Mouse (Mus musculus) MEL (cell line): Measurements from ENCODE around the gene Hoxb2. TPM values are rescaled to one million over a fixed set of nuclear protein-coding genes. Genes with fewer than 3 reads are reported as not detected.

Source experiments
- DNase-seq: peaks from one replicate; pipeline ENCODE4 v3.0.0; 2011; ENCODE audit warnings: low read depth, low spot score
- H3K27ac ChIP-seq: 2 replicates; pipeline ENCODE4 v1.5.1; 2012; ENCODE audit warnings: low read depth, mild to moderate bottlenecking, control low read depth, low read length, moderate library complexity; ENCODE audit not compliant: control insufficient read depth
- H3K27me3 ChIP-seq, 2 experiments: fragments of 150-350 bp in 1 of 2; sonication (generic) in 1 of 2; 2 replicates each; pipeline ENCODE4 v1.6.1; 2012; ENCODE audit warnings: low read length in 2 of 2, mild to moderate bottlenecking in 2 of 2, improper control_type of control experiment in 1 of 2, moderate library complexity in 1 of 2; ENCODE audit not compliant: insufficient read depth in 2 of 2, control insufficient read depth in 1 of 2
- H3K36me3 ChIP-seq, 2 experiments: 2 replicates each; pipeline ENCODE4 v1.6.1; 2012 to 2014; ENCODE audit warnings: low read length in 2 of 2, improper control_type of control experiment in 1 of 2, inconsistent platforms in 1 of 2, mild to moderate bottlenecking in 1 of 2; ENCODE audit not compliant: insufficient read depth in 2 of 2, control insufficient read depth in 1 of 2
- H3K4me1 ChIP-seq, 2 experiments: fragments of 150-350 bp in 1 of 2; sonication (generic) in 1 of 2; 2 replicates each; pipeline ENCODE4 v1.6.1; 2012; ENCODE audit warnings: low read length in 2 of 2, improper control_type of control experiment in 1 of 2, mild to moderate bottlenecking in 1 of 2; ENCODE audit not compliant: insufficient read depth in 2 of 2, control insufficient read depth in 1 of 2
- H3K4me3 ChIP-seq, 2 experiments: fragments of 150-350 bp in 1 of 2; sonication (generic) in 1 of 2; 2 replicates each; pipeline ENCODE4 v1.5.1; 2012; ENCODE audit warnings: low read depth in 2 of 2, low read length in 2 of 2, mild to moderate bottlenecking in 2 of 2, moderate library complexity in 2 of 2, control low read depth in 1 of 2, improper control_type of control experiment in 1 of 2; ENCODE audit not compliant: control insufficient read depth in 1 of 2, insufficient read depth in 1 of 2
- H3K79me2 ChIP-seq: 2 replicates; pipeline ENCODE4 v1.6.1; 2012; ENCODE audit warnings: mild to moderate bottlenecking, low read length, moderate library complexity; ENCODE audit not compliant: control insufficient read depth, poor library complexity, insufficient read depth
- H3K9ac ChIP-seq: 2 replicates; pipeline ENCODE4 v1.6.1; 2012; ENCODE audit warnings: low read depth, mild to moderate bottlenecking, control low read depth, low read length, moderate library complexity; ENCODE audit not compliant: control insufficient read depth, poor library complexity, severe bottlenecking
- H3K9me3 ChIP-seq: fragments of 150-350 bp; sonication (generic); replicated peaks from 2 replicates; pipeline ENCODE4 v1.6.1; 2012; ENCODE audit warnings: mild to moderate bottlenecking, low read length, improper control_type of control experiment, moderate library complexity; ENCODE audit not compliant: insufficient read depth
- CHD1 ChIP-seq: IDR thresholded peaks from 2 replicates; pipeline ENCODE4 v1.6.1; 2012; ENCODE audit warnings: low read depth, mild to moderate bottlenecking, inconsistent platforms, low read length, improper control_type of control experiment
- CHD2 ChIP-seq: IDR thresholded peaks from 2 replicates; pipeline ENCODE4 v1.6.1; 2011; ENCODE audit warnings: low read length, improper control_type of control experiment
- CTCF ChIP-seq, 3 experiments: IDR thresholded peaks in 2 of 3; conservative IDR thresholded peaks in 1 of 3; 2 replicates each; pipeline ENCODE4 v1.5.1; 2011 to 2012; ENCODE audit warnings: low read length in 3 of 3, low read depth in 2 of 3, mild to moderate bottlenecking in 2 of 3, improper control_type of control experiment in 1 of 3, inconsistent platforms in 1 of 3, mixed read lengths in 1 of 3, moderate library complexity in 1 of 3; ENCODE audit not compliant: control insufficient read depth in 1 of 3, insufficient read depth in 1 of 3, poor library complexity in 1 of 3, severe bottlenecking in 1 of 3
- E2F4 ChIP-seq: IDR thresholded peaks from 2 replicates; pipeline ENCODE4 v1.6.1; 2011; ENCODE audit warnings: low read depth, low read length, improper control_type of control experiment, borderline replicate concordance
- ELF1 ChIP-seq: IDR thresholded peaks from 2 replicates; pipeline ENCODE4 v1.6.1; 2014; ENCODE audit warnings: low read depth, mild to moderate bottlenecking, inconsistent platforms, low read length, improper control_type of control experiment, moderate library complexity
- EP300 ChIP-seq, 2 experiments: IDR thresholded peaks; 2 replicates each; pipeline ENCODE4 v1.6.1; 2011; ENCODE audit warnings: improper control_type of control experiment in 2 of 2, low read length in 2 of 2, low read depth in 1 of 2, mild to moderate bottlenecking in 1 of 2
- ETS1 ChIP-seq: IDR thresholded peaks from 2 replicates; pipeline ENCODE4 v1.6.1; 2012; ENCODE audit warnings: low read depth, mild to moderate bottlenecking, inconsistent platforms, low read length, improper control_type of control experiment, moderate library complexity
- GABPA ChIP-seq: IDR thresholded peaks from 2 replicates; pipeline ENCODE4 v1.6.1; 2012; ENCODE audit warnings: low read depth, mild to moderate bottlenecking, inconsistent platforms, low read length, improper control_type of control experiment, moderate library complexity
- GATA1 ChIP-seq: IDR thresholded peaks from 2 replicates; pipeline ENCODE4 v1.6.1; 2011; ENCODE audit warnings: low read depth, low read length, improper control_type of control experiment
- HCFC1 ChIP-seq: IDR thresholded peaks from 2 replicates; pipeline ENCODE4 v1.6.1; 2012; ENCODE audit warnings: low read depth, mild to moderate bottlenecking, inconsistent platforms, low read length, improper control_type of control experiment, moderate library complexity
- KAT2A ChIP-seq: conservative IDR thresholded peaks from 2 replicates; pipeline ENCODE4 v1.6.1; 2012; ENCODE audit warnings: low read depth, low read length, improper control_type of control experiment, inconsistent platforms
- MAFK ChIP-seq: IDR thresholded peaks from 2 replicates; pipeline ENCODE4 v1.6.1; 2011; ENCODE audit warnings: low read depth, mild to moderate bottlenecking, low read length, improper control_type of control experiment, borderline replicate concordance
- MAX ChIP-seq: IDR thresholded peaks from 2 replicates; pipeline ENCODE4 v1.6.1; 2011; ENCODE audit warnings: low read length, improper control_type of control experiment
- MAZ ChIP-seq: IDR thresholded peaks from 2 replicates; pipeline ENCODE4 v1.6.1; 2012; ENCODE audit warnings: low read depth, mild to moderate bottlenecking, inconsistent platforms, low read length, improper control_type of control experiment
- MXI1 ChIP-seq: IDR thresholded peaks from 2 replicates; pipeline ENCODE4 v1.6.1; 2011; ENCODE audit warnings: mild to moderate bottlenecking, low read depth, low read length, improper control_type of control experiment
- MYB ChIP-seq: IDR thresholded peaks from 2 replicates; pipeline ENCODE4 v1.6.1; 2011; ENCODE audit warnings: mild to moderate bottlenecking, low read depth, low read length, improper control_type of control experiment
- NELFE ChIP-seq: IDR thresholded peaks from 2 replicates; pipeline ENCODE4 v1.6.1; 2011; ENCODE audit warnings: low read depth, low read length, improper control_type of control experiment
- NRF1 ChIP-seq: IDR thresholded peaks from 2 replicates; pipeline ENCODE4 v1.6.1; 2014; ENCODE audit warnings: low read depth, mild to moderate bottlenecking, inconsistent platforms, low read length, improper control_type of control experiment, moderate library complexity; ENCODE audit not compliant: poor library complexity, insufficient read depth, severe bottlenecking
- POLR2AphosphoS5 ChIP-seq: IDR thresholded peaks from 2 replicates; pipeline ENCODE4 v1.6.1; 2012; ENCODE audit warnings: low read depth, borderline replicate concordance, mild to moderate bottlenecking, inconsistent platforms, low read length, moderate library complexity, mixed read lengths
- SMC3 ChIP-seq: IDR thresholded peaks from 2 replicates; pipeline ENCODE4 v1.6.1; 2011; ENCODE audit warnings: low read depth, low read length, improper control_type of control experiment
- TAL1 ChIP-seq: IDR thresholded peaks from 2 replicates; pipeline ENCODE4 v1.6.1; 2012; ENCODE audit warnings: mild to moderate bottlenecking, inconsistent platforms, low read length, moderate library complexity, mixed read lengths
- TBP ChIP-seq: IDR thresholded peaks from 2 replicates; pipeline ENCODE4 v1.8.0; 2011; ENCODE audit warnings: low read depth, low read length, improper control_type of control experiment
- TCF12 ChIP-seq: IDR thresholded peaks from 2 replicates; pipeline ENCODE4 v1.6.1; 2014; ENCODE audit warnings: low read depth, mild to moderate bottlenecking, inconsistent platforms, low read length, improper control_type of control experiment, moderate library complexity
- UBTF ChIP-seq: IDR thresholded peaks from 2 replicates; pipeline ENCODE4 v1.6.1; 2012; ENCODE audit warnings: low read depth, mild to moderate bottlenecking, inconsistent platforms, low read length, improper control_type of control experiment, moderate library complexity, borderline replicate concordance; ENCODE audit not compliant: insufficient read depth
- USF1 ChIP-seq: IDR thresholded peaks from 2 replicates; pipeline ENCODE4 v1.6.1; 2014; ENCODE audit warnings: low read depth, mild to moderate bottlenecking, inconsistent platforms, low read length, improper control_type of control experiment, moderate library complexity
- USF2 ChIP-seq, 2 experiments: IDR thresholded peaks; 2 replicates each; pipeline ENCODE4 v1.6.1; 2011 to 2012; ENCODE audit warnings: improper control_type of control experiment in 2 of 2, low read length in 2 of 2, borderline replicate concordance in 1 of 2, inconsistent platforms in 1 of 2, low read depth in 1 of 2, mild to moderate bottlenecking in 1 of 2; ENCODE audit not compliant: insufficient read depth in 1 of 2
- ZC3H11A ChIP-seq: IDR thresholded peaks from 2 replicates; pipeline ENCODE4 v1.6.1; 2012; ENCODE audit warnings: low read depth, mild to moderate bottlenecking, inconsistent platforms, low read length, improper control_type of control experiment
- ZKSCAN1 ChIP-seq: IDR thresholded peaks from 2 replicates; pipeline ENCODE4 v1.6.1; 2012; ENCODE audit warnings: low read depth, mild to moderate bottlenecking, inconsistent platforms, low read length, improper control_type of control experiment, moderate library complexity
- polyA plus RNA-seq, 2 experiments: library from polyadenylated mRNA; stranded (reverse) in 1 of 2; unstranded in 1 of 2; fragments of >175 nt in 1 of 2; fragments of >200 nt in 1 of 2; gene quantifications; 2 replicates each; pipeline versions ENCODE4 v1.2.1 to v1.2.4; 2012; ENCODE audit warnings: low replicate concordance in 2 of 2, low read depth in 1 of 2; ENCODE audit not compliant: insufficient read length in 2 of 2, insufficient read depth in 1 of 2, missing spikeins in 1 of 2
- total RNA-seq: library from RNA; depleted of rRNA; stranded (reverse); fragments of 300-350 nt; gene quantifications from 2 replicates; pipeline ENCODE4 v1.2.3, GENCODE M21; 2012

Hoxb2 gene
- total and polyA plus RNA-seq, 3 experiments, result not detected

GRCm38 (mm10) chr11:96336597-96336996 lies 13.7 kb upstream of the Hoxb2 start:
- TF ChIP-seq MAX, result no peak
- TF ChIP-seq UBTF, result no peak
- no peak for TF ChIP-seq TAL1
- TF ChIP-seq TCF12, result no peak
- TF ChIP-seq E2F4, result no peak
- TF ChIP-seq ELF1, result no peak
- TF ChIP-seq MXI1, result no peak
- TF ChIP-seq USF2 (IDR thresholded peaks at IDR 0.05; ENCODE audit: borderline replicate concordance in 1 of 2, insufficient read depth in 1 of 2, low read depth in 1 of 2, low read length in 2 of 2), result no peak
- no peak for TF ChIP-seq EP300 (IDR thresholded peaks at IDR 0.05; ENCODE audit: low read depth in 1 of 2, low read length in 2 of 2)
- no peak for TF ChIP-seq CHD2
- TF ChIP-seq ZC3H11A, result no peak
- TF ChIP-seq GABPA, result no peak
- TF ChIP-seq SMC3, result no peak
- no peak for TF ChIP-seq TBP
- no peak for TF ChIP-seq NELFE
- no peak for TF ChIP-seq CTCF (IDR thresholded peaks at IDR 0.05 in 2 of 3, conservative IDR thresholded peaks at IDR 0.05 in 1 of 3; ENCODE audit: control insufficient read depth in 1 of 3, insufficient read depth in 1 of 3, low read depth in 2 of 3, low read length in 3 of 3, poor library complexity in 1 of 3, severe bottlenecking in 1 of 3)
- TF ChIP-seq MAFK, result no peak
- no peak for TF ChIP-seq MYB
- Histone ChIP-seq H3K36me3 (no peaks in the 10 kb centered on the region), H3K4me3 (no peak overlapping the region), H3K27ac (no peak overlapping the region), H3K9me3 (no peaks in the 10 kb centered on the region), H3K79me2 (no peaks in the 10 kb centered on the region), H3K4me1 (no peaks in the 10 kb centered on the region), H3K27me3 (peaks cover 6 to 8% of the 10 kb centered on the region in 2 experiments), H3K9ac (no peak overlapping the region)
- DNase-seq, result no peak

GRCm38 (mm10) chr11:96337026-96337425 lies 13.3 kb upstream of the Hoxb2 start:
- no peak overlapping the region for H3K9ac ChIP-seq
- no peaks in the 10 kb centered on the region for H3K36me3 ChIP-seq
- no peaks in the 10 kb centered on the region for H3K9me3 ChIP-seq
- peaks cover 6 to 8% of the 10 kb centered on the region in 2 experiments for H3K27me3 ChIP-seq
- no peaks in the 10 kb centered on the region for H3K4me1 ChIP-seq
- no peak for DNase-seq
- TF ChIP-seq E2F4, result no peak
- no peak for TF ChIP-seq CHD1
- TF ChIP-seq TBP, result no peak
- TF ChIP-seq MXI1, result no peak
- no peak for TF ChIP-seq TCF12
- no peak for TF ChIP-seq USF1
- no peak for TF ChIP-seq UBTF
- no peak for TF ChIP-seq HCFC1
- no peak for TF ChIP-seq KAT2A
- no peak for TF ChIP-seq ETS1
- no peak for TF ChIP-seq POLR2AphosphoS5
- TF ChIP-seq ZKSCAN1, result no peak
- no peak for TF ChIP-seq MAZ
- no peak for TF ChIP-seq GATA1
- no peak for TF ChIP-seq CHD2
- no peak for TF ChIP-seq MAFK
- no peak for TF ChIP-seq SMC3
- TF ChIP-seq NRF1, result no peak
- TF ChIP-seq MYB, result no peak
- no peaks in the 10 kb centered on the region for H3K79me2 ChIP-seq
- H3K4me3 ChIP-seq, result no peak overlapping the region
- no peak overlapping the region for H3K27ac ChIP-seq
